Mouse (Mus musculus): ENCODE data around the gene Spata46. TPM values are rescaled to one million over a fixed set of nuclear protein-coding genes. Genes with fewer than 3 reads are reported as not detected.

The Spata46 gene
- polyA plus RNA-seq (2011; ENCODE audit: insufficient read depth, insufficient read length, low read depth, missing spikeins) = not detected in 2 replicates

GRCm38 (mm10) chr1:170308503-170308902 is at the start of gene Spata46:
Gene Spata46 (plus strand): TSS chr1:170308803.
- H3K4me3 ChIP-seq (ENCODE audit: low read depth, low read length) = no peak within 1 kb of the TSS
- no peak within 1 kb of the TSS for H3K9ac ChIP-seq (ENCODE audit: low read depth, poor library complexity, severe bottlenecking)
- H3K9me3 ChIP-seq (replicated peaks; ENCODE audit: control insufficient read depth, insufficient read depth, low read length, poor library complexity, severe bottlenecking) = no peaks in the 10 kb centered on the region
- no peaks in the 10 kb centered on the region; the same call in 1 of the 2 replicates for H3K27me3 ChIP-seq (ENCODE audit: control insufficient read depth, insufficient read depth, low read length, poor library complexity, severe bottlenecking)
- H3K27ac ChIP-seq (ENCODE audit: insufficient read depth, low read length) = no peak within 1 kb of the TSS
- no peaks in the 10 kb centered on the region for H3K4me1 ChIP-seq (ENCODE audit: control insufficient read depth, insufficient read depth, low read length)
- TF ChIP-seq POLR2A (IDR thresholded peaks at IDR 0.05; ENCODE audit: insufficient read depth, low read length) = no peak
- no peak for TF ChIP-seq EP300 (IDR thresholded peaks at IDR 0.05; ENCODE audit: insufficient read depth, low read depth, low read length)
- TF ChIP-seq CTCF (IDR thresholded peaks at IDR 0.05; ENCODE audit: low read depth, low read length) = no peak
- no peaks in the 10 kb centered on the region for H3K36me3 ChIP-seq (ENCODE audit: control insufficient read depth, insufficient read depth, low read length, poor library complexity, severe bottlenecking)

- Histone ChIP-seq H3K4me3 (ENCODE audit: low read depth, low read length) (no peak overlapping the region), H3K4me1 (ENCODE audit: control insufficient read depth, insufficient read depth, low read length) (no peaks in the 10 kb centered on the region), H3K36me3 (ENCODE audit: control insufficient read depth, insufficient read depth, low read length, poor library complexity, severe bottlenecking) (no peaks in the 10 kb centered on the region), H3K9ac (ENCODE audit: low read depth, poor library complexity, severe bottlenecking) (no peak overlapping the region), H3K9me3 (replicated peaks; ENCODE audit: control insufficient read depth, insufficient read depth, low read length, poor library complexity, severe bottlenecking) (peaks cover 2% of the 10 kb centered on the region; the same call in 1 of the 2 replicates), H3K27ac (ENCODE audit: insufficient read depth, low read length) (no peak overlapping the region), H3K27me3 (ENCODE audit: control insufficient read depth, insufficient read depth, low read length, poor library complexity, severe bottlenecking) (no peaks in the 10 kb centered on the region; the same call in 1 of the 2 replicates)
- TF ChIP-seq POLR2A (IDR thresholded peaks at IDR 0.05; ENCODE audit: insufficient read depth, low read length) = no peak
- TF ChIP-seq EP300 (IDR thresholded peaks at IDR 0.05; ENCODE audit: insufficient read depth, low read depth, low read length) = no peak
- TF ChIP-seq CTCF (IDR thresholded peaks at IDR 0.05; ENCODE audit: low read depth, low read length) = no peak
Measured at GRCm38 (mm10) chr1:170270281-170270680, 38.3 kb upstream of the Spata46 start.

- H3K27me3 ChIP-seq (ENCODE audit: control insufficient read depth, insufficient read depth, low read length, poor library complexity, severe bottlenecking) = no peaks in the 10 kb centered on the region; the same call in 1 of the 2 replicates
- H3K9ac ChIP-seq (ENCODE audit: low read depth, poor library complexity, severe bottlenecking) = no peak overlapping the region
- no peaks in the 10 kb centered on the region for H3K36me3 ChIP-seq (ENCODE audit: control insufficient read depth, insufficient read depth, low read length, poor library complexity, severe bottlenecking)
- no peaks in the 10 kb centered on the region for H3K4me1 ChIP-seq (ENCODE audit: control insufficient read depth, insufficient read depth, low read length)
- no peak overlapping the region for H3K4me3 ChIP-seq (ENCODE audit: low read depth, low read length)
- peaks cover 2% of the 10 kb centered on the region; the same call in 1 of the 2 replicates for H3K9me3 ChIP-seq (replicated peaks; ENCODE audit: control insufficient read depth, insufficient read depth, low read length, poor library complexity, severe bottlenecking)
- TF ChIP-seq EP300 (IDR thresholded peaks at IDR 0.05; ENCODE audit: insufficient read depth, low read depth, low read length) = no peak
- H3K27ac ChIP-seq (ENCODE audit: insufficient read depth, low read length) = no peak overlapping the region
Measured at GRCm38 (mm10) chr1:170270696-170271095, 37.9 kb upstream of the Spata46 start.

- Histone ChIP-seq H3K27ac (ENCODE audit: insufficient read depth, low read length) (no peak overlapping the region), H3K4me1 (ENCODE audit: control insufficient read depth, insufficient read depth, low read length) (no peaks in the 10 kb centered on the region), H3K36me3 (ENCODE audit: control insufficient read depth, insufficient read depth, low read length, poor library complexity, severe bottlenecking) (no peaks in the 10 kb centered on the region), H3K27me3 (ENCODE audit: control insufficient read depth, insufficient read depth, low read length, poor library complexity, severe bottlenecking) (no peaks in the 10 kb centered on the region; the same call in 1 of the 2 replicates), H3K9me3 (replicated peaks; ENCODE audit: control insufficient read depth, insufficient read depth, low read length, poor library complexity, severe bottlenecking) (no peaks in the 10 kb centered on the region), H3K4me3 (ENCODE audit: low read depth, low read length) (no peak overlapping the region), H3K9ac (ENCODE audit: low read depth, poor library complexity, severe bottlenecking) (no peak overlapping the region)
- TF ChIP-seq EP300 (IDR thresholded peaks at IDR 0.05; ENCODE audit: insufficient read depth, low read depth, low read length) (no peak), CTCF (IDR thresholded peaks at IDR 0.05; ENCODE audit: low read depth, low read length) (no peak), POLR2A (IDR thresholded peaks at IDR 0.05; ENCODE audit: insufficient read depth, low read length) (no peak)
Measured at GRCm38 (mm10) chr1:170273252-170273651, 35.4 kb upstream of the Spata46 start.

GRCm38 (mm10) chr1:170277016-170277415 is 31.6 kb upstream of the Spata46 start, which contains the start of gene Sh2d1b1:
Gene Sh2d1b1 (plus strand): TSS chr1:170277320.
- Histone ChIP-seq H3K9ac (ENCODE audit: low read depth, poor library complexity, severe bottlenecking) (no peak within 1 kb of the TSS), H3K9me3 (replicated peaks; ENCODE audit: control insufficient read depth, insufficient read depth, low read length, poor library complexity, severe bottlenecking) (no peaks in the 10 kb centered on the region; the same call in 1 of the 2 replicates), H3K4me1 (ENCODE audit: control insufficient read depth, insufficient read depth, low read length) (no peaks in the 10 kb centered on the region), H3K27me3 (ENCODE audit: control insufficient read depth, insufficient read depth, low read length, poor library complexity, severe bottlenecking) (no peaks in the 10 kb centered on the region), H3K36me3 (ENCODE audit: control insufficient read depth, insufficient read depth, low read length, poor library complexity, severe bottlenecking) (no peaks in the 10 kb centered on the region), H3K4me3 (ENCODE audit: low read depth, low read length) (no peak within 1 kb of the TSS), H3K27ac (ENCODE audit: insufficient read depth, low read length) (no peak within 1 kb of the TSS)
- TF ChIP-seq CTCF (IDR thresholded peaks at IDR 0.05; ENCODE audit: low read depth, low read length) (no peak), POLR2A (IDR thresholded peaks at IDR 0.05; ENCODE audit: insufficient read depth, low read length) (no peak), EP300 (IDR thresholded peaks at IDR 0.05; ENCODE audit: insufficient read depth, low read depth, low read length) (no peak)

GRCm38 (mm10) chr1:170282415-170283129 is 26.0 kb upstream of the Spata46 start:
- Histone ChIP-seq H3K4me3 (ENCODE audit: low read depth, low read length) (no peak overlapping the region), H3K27ac (ENCODE audit: insufficient read depth, low read length) (no peak overlapping the region), H3K9ac (ENCODE audit: low read depth, poor library complexity, severe bottlenecking) (no peak overlapping the region), H3K36me3 (ENCODE audit: control insufficient read depth, insufficient read depth, low read length, poor library complexity, severe bottlenecking) (no peaks in the 10 kb centered on the region), H3K4me1 (ENCODE audit: control insufficient read depth, insufficient read depth, low read length) (no peaks in the 10 kb centered on the region), H3K27me3 (ENCODE audit: control insufficient read depth, insufficient read depth, low read length, poor library complexity, severe bottlenecking) (no peaks in the 10 kb centered on the region), H3K9me3 (replicated peaks; ENCODE audit: control insufficient read depth, insufficient read depth, low read length, poor library complexity, severe bottlenecking) (no peaks in the 10 kb centered on the region; the same call in 1 of the 2 replicates)
- TF ChIP-seq POLR2A (IDR thresholded peaks at IDR 0.05; ENCODE audit: insufficient read depth, low read length) (no peak), CTCF (IDR thresholded peaks at IDR 0.05; ENCODE audit: low read depth, low read length) (no peak), EP300 (IDR thresholded peaks at IDR 0.05; ENCODE audit: insufficient read depth, low read depth, low read length) (no peak)
